Mouse (Mus musculus) testis, adult 2 months (tissue): ENCODE data around the gene Foxn3. TPM values are rescaled to one million over a fixed set of nuclear protein-coding genes. Genes with fewer than 3 reads are reported as not detected.

Experiments used
- H3K27ac ChIP-seq: fragments of 200-500 bp; 2 replicates; pipeline ENCODE4 v1.5.1; 2012; ENCODE audit warnings: low read depth, low read length; ENCODE audit not compliant: control insufficient read depth, insufficient read depth
- H3K27me3 ChIP-seq: fragments of 200-500 bp; 2 replicates; pipeline ENCODE4 v1.6.1; 2012; ENCODE audit warnings: mild to moderate bottlenecking, low read length, moderate library complexity; ENCODE audit not compliant: control insufficient read depth, insufficient read depth
- H3K36me3 ChIP-seq: fragments of 200-500 bp; 2 replicates; pipeline ENCODE4 v1.6.1; 2012; ENCODE audit warnings: mild to moderate bottlenecking, low read length; ENCODE audit not compliant: control insufficient read depth, insufficient read depth
- H3K4me1 ChIP-seq: fragments of 200-500 bp; 2 replicates; pipeline ENCODE4 v1.6.1; 2012; ENCODE audit warnings: low read length; ENCODE audit not compliant: control insufficient read depth, insufficient read depth
- H3K4me3 ChIP-seq: fragments of 200-500 bp; 2 replicates; pipeline ENCODE4 v1.5.1; 2012; ENCODE audit warnings: low read depth, mild to moderate bottlenecking, low read length, moderate library complexity, mixed read lengths; ENCODE audit not compliant: control insufficient read depth
- CTCF ChIP-seq: fragments of 200-500 bp; IDR thresholded peaks from 2 replicates; pipeline ENCODE4 v1.5.1; 2012; ENCODE audit warnings: low read depth, mild to moderate bottlenecking, inconsistent platforms, low read length, moderate library complexity; ENCODE audit not compliant: control insufficient read depth, insufficient read depth, insufficient replicate concordance
- POLR2A ChIP-seq: fragments of 200-500 bp; IDR thresholded peaks from 2 replicates; pipeline ENCODE4 v1.6.1; 2012; ENCODE audit warnings: low read depth, mild to moderate bottlenecking, inconsistent platforms, low read length, moderate library complexity; ENCODE audit not compliant: control insufficient read depth
- polyA plus RNA-seq: library from polyadenylated mRNA; depleted of rRNA; stranded (reverse); fragments of >200 nt; gene quantifications from 2 replicates; pipeline ENCODE4 v1.2.3, GENCODE M21; 2012

Foxn3 gene
- polyA plus RNA-seq, 1 experiment, result 7.3 TPM

- Histone ChIP-seq H3K36me3 (no peaks in the 10 kb centered on the region), H3K4me1 (peaks cover 2% of the 10 kb centered on the region), H3K27me3 (no peaks in the 10 kb centered on the region), H3K4me3 (no peak overlapping the region), H3K27ac (no peak overlapping the region)
- TF ChIP-seq POLR2A, result no peak
- no peak for TF ChIP-seq CTCF
Observed at GRCm38 (mm10) chr12:99502225-99502624, 61.2 kb downstream of the Foxn3 start.

- Histone ChIP-seq H3K27me3 (no peaks in the 10 kb centered on the region), H3K4me3 (no peak overlapping the region), H3K36me3 (no peaks in the 10 kb centered on the region), H3K27ac (no peak overlapping the region), H3K4me1 (peaks cover 2% of the 10 kb centered on the region)
- no peak for TF ChIP-seq CTCF
- TF ChIP-seq POLR2A, result no peak
Observed at GRCm38 (mm10) chr12:99498978-99499694, 64.2 kb downstream of the Foxn3 start.

GRCm38 (mm10) chr12:99498189-99498977 lies 65.0 kb downstream of the Foxn3 start:
- Histone ChIP-seq H3K36me3 (no peaks in the 10 kb centered on the region), H3K27me3 (no peaks in the 10 kb centered on the region), H3K4me3 (no peak overlapping the region), H3K4me1 (peaks cover 2% of the 10 kb centered on the region), H3K27ac (no peak overlapping the region)
- no peak for TF ChIP-seq POLR2A
- TF ChIP-seq CTCF, result no peak

- no peaks in the 10 kb centered on the region for H3K36me3 ChIP-seq
- H3K27ac ChIP-seq, result no peak overlapping the region
- no peak overlapping the region for H3K4me3 ChIP-seq
- H3K4me1 ChIP-seq, result peaks cover 2% of the 10 kb centered on the region
- H3K27me3 ChIP-seq, result no peaks in the 10 kb centered on the region
- TF ChIP-seq POLR2A (no peak), CTCF (no peak)
Observed at GRCm38 (mm10) chr12:99496945-99497344, 66.4 kb downstream of the Foxn3 start.

- Histone ChIP-seq H3K4me1 (no peaks in the 10 kb centered on the region; the same call in 1 of the 2 replicates), H3K27me3 (no peaks in the 10 kb centered on the region), H3K4me3 (no peak overlapping the region), H3K27ac (no peak overlapping the region), H3K36me3 (no peaks in the 10 kb centered on the region)
- TF ChIP-seq CTCF (no peak), POLR2A (no peak)
Observed at GRCm38 (mm10) chr12:99490216-99490615, 73.2 kb downstream of the Foxn3 start.

- no peaks in the 10 kb centered on the region for H3K36me3 ChIP-seq
- no peak overlapping the region for H3K4me3 ChIP-seq
- H3K27me3 ChIP-seq, result no peaks in the 10 kb centered on the region
- no peak for TF ChIP-seq POLR2A
- TF ChIP-seq CTCF, result no peak
- H3K27ac ChIP-seq, result no peak overlapping the region
- no peaks in the 10 kb centered on the region; the same call in 1 of the 2 replicates for H3K4me1 ChIP-seq
Observed at GRCm38 (mm10) chr12:99489001-99489592, 74.3 kb downstream of the Foxn3 start.

- no peaks in the 10 kb centered on the region for H3K36me3 ChIP-seq
- TF ChIP-seq CTCF (no peak), POLR2A (no peak)
- H3K4me3 ChIP-seq, result no peak overlapping the region
- no peaks in the 10 kb centered on the region for H3K4me1 ChIP-seq
- H3K27me3 ChIP-seq, result no peaks in the 10 kb centered on the region
- no peak overlapping the region for H3K27ac ChIP-seq
Observed at GRCm38 (mm10) chr12:99480372-99480771, 83.0 kb downstream of the Foxn3 start.
